Mouse (Mus musculus) kidney, postnatal 36 days (tissue): ENCODE measurements around the gene Soat1.
"Not testable (repeated sequence)": the region's sequence is repeated elsewhere in the genome, so short reads cannot be mapped to it uniquely, and the experiment has no call there.

Source experiments
- DNase-seq, 2 experiments: peaks; one replicate each; pipeline ENCODE4 v3.0.0; 2021 to 2022; ENCODE audit warnings: mixed read lengths in 2 of 2

Soat1 gene

DNA sequence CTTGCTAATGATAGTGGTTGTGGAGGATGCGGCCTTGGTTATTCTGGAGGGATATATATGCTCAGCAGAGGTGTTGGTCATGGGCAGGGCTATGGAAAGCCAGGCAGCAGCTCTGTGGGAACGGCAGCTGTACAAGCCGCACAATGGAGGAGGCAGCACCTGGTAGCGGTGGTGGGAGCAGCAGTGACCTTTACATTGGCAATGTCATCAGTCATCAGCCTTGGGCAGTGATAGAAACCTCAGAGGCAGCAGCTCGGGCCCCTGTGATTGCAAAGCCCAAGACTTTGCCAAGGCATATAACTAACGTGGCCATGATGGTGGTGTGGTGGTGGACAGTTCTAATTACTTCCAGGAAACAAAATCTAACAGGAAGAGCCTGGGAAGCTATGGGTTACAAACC is 50.6 kb downstream of the Soat1 start:
- DNase-seq: no peak

DNA sequence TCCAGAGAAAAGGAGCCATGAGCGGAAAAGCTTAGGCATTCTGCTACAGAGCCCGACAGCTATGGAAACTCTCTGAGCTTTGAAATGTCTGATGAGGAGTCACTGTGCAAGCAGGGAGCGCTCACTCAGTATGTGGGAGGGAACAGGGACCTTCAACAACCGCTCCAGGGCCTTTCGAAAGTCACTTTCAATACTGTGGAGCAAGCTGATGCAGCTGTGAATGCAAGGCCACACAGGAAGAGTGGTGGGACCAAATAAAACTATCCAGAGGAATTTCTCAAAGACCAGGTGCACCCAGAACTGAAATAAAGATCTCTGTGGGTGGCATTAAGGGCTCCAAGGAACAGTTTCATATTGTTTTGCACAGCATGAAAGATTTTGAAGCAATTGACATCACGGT is 51.3 kb downstream of the Soat1 start:
- no peak for DNase-seq

DNA sequence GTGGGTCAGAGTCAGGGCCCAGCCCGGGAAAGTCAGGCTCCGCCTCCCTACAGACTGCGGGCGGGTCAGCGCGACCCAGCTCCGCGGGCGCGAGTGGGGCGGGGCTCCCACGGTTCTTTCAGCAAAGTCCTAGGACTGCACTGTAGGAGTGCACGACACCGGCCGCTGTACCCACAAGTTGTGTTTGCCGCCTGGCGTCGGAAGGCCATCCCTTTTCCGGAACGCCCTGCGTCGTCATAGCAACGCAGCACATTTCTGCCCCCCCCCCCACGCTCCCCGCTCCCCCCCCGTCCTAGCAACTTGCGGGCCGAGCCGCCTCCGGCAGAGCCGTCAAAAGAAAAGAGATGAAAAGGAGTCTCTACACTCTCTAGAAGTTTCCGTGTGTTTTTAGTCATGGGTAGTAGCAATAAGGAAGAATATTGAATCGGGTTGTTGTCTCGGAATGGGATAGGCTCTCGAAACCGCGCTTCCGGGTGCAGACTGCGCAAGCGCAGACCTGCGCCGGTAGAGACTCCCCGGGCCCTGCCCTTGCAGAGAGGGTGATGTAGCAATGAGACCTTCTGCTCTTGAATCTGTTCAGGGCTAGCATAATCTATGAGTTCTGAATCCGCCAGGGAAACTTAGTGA is 53.3 kb downstream of the Soat1 start, which contains the start of gene Axdnd1:
TSS of gene Axdnd1 (minus strand) at position 489 of the 627 bp plus-strand sequence.
- peak; percentile 91 to 94 for DNase-seq

DNA sequence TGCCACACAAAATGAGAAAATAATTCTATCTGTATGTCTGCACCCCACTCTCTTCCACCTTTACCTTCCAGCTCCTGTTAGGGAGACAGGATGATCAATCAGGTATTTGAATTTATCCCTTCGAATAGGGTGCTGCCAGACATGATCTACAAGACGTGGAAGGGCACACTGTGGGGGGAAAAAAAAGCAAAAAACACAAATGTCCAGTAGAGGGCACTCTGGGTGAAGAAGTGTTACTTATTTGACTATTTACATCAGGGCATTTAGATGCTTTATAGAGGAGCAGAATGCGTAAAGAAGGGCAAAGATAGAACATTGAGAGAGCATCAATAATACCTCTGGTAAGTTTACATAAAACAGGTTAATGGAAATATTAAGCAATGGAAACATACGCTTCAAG is 56.0 kb downstream of the Soat1 start:
- peak; percentile 43 to 54 for DNase-seq

DNA sequence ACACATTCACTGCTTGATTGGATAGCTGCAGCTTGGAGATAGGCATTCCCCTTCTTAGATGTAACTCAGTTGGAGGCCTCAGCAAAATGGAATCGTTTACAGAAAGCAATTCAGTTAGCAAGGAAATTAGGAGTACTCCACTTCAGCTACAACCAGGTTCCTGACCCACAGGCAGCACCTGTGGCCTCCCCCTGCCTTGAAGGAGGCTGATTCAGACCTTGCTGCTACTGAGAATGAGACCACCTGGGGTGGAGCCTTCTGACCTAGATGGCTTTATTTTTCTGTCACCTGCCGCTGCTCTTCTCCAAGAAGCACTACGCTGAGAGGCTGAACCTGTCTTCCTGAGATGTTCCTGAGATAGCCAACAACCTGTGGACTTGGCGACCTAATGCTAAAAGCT is 65.6 kb downstream of the Soat1 start:
- no peak for DNase-seq

DNA sequence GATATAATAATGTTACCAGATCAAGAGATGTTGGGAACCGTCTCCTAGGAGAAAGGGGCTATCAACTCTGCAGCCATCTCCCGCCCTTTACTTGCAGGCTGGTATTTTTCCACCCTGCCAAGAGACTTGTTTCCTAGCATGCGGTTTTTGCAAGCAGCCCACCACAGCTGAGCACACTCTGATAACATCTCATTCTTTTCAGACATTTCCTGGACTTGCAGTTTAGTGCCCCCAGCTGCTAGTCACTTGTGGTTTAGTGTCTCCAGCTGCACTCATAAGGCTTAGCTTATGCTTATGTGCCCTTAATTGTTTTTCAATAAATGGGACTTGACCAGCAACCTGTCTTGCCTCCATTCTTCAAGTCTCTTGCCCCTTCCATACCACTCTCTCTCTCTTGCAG is 66.1 kb downstream of the Soat1 start:
- DNase-seq: no peak

DNA sequence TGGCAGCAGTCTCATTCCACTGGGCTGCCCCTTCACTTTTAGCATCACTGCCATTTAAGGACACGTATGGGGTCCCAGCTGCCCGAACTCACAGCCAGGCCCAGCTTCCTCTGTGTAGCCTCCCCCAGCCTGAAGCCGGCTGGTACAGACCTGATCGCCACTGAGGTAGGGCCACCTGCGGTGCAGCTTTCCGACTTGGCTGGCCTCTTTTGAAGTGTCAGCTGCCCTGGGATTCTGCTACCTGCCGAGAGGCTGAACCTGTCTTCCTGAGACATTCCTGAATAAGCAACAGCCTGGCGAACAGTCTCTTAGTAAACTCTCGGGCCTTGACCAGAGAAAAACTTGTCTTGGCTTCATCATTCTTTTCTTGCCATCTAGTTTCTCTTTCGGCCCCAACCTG is 70.9 kb downstream of the Soat1 start:
- no peak for DNase-seq

DNA sequence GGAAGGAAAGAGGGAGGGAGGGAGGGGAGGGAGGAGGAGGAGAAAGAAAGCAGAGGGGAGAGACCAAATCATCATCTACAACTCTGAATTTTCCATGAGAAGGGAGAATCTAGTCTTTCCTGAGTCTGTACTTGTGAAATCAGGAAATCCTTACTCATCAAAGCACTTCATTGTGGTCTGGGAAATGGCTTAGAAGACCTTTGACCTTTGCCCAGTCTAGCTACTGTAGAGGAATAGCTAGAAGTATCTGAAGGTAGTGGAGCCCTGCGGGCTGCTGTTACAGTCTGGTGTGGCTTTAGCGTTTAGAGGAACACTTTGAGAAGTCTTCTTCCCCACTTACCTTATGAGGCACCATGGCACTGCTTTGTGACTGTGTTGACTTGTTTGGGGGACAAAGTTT is 71.6 kb downstream of the Soat1 start:
- peak; percentile 28 to 57 for DNase-seq

DNA sequence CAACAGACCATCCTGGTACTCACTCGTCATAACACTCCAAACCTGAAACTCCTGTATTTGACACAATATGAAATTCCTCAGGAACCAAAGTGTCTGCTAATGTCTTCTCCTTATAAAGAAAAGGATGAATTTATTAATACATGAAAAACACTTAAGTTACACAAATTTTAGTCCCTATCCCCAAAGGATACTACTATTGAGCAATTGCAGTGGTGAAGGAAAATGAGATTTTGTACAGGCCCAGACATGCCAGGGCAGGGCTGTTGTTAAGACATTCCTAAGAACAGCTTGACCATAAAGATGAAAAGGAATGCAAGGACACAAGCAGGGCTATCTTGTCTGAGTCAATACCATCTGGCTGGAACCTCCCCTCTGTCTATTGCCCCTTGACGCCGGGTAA is 74.0 kb downstream of the Soat1 start:
- not testable (repeated sequence) for DNase-seq

DNA sequence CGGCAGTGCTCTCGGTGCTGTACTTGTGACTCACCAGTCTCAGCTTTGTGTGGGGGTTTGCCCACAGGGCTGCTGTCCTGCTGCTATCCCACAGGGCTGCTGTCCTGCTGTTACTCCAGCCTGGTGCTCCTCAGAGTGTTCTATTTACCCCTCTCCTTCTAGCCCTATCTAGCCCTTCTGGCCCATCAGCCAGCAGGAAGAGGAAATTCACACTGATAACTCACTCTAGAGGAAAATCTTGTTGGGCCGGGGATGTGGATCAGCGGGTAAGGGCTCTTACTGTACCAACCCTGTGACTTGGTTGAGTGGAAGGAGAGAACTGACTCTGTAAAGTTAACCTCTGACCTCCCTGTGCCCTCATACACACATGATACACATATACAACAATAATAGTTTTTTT is 81.0 kb downstream of the Soat1 start:
- no peak for DNase-seq

DNA sequence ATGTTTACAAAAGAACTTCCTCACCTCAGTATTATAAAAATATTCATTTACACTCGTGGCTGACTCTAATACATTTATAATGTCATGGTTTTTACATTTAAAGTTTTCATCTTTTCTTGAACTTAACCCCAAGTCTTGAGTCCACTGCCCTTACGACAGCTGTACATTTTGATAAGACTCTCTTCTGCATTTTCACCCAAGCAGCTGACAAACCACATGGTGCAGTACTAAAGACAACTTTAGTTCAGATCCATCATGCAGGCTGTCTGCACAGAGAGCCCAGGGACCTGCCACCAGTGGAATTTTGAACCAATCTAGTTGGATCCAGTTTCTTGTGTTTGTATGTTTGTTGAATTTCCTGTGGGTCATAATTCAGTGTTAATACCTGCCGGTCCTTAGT is 87.3 kb downstream of the Soat1 start:
- no peak for DNase-seq

DNA sequence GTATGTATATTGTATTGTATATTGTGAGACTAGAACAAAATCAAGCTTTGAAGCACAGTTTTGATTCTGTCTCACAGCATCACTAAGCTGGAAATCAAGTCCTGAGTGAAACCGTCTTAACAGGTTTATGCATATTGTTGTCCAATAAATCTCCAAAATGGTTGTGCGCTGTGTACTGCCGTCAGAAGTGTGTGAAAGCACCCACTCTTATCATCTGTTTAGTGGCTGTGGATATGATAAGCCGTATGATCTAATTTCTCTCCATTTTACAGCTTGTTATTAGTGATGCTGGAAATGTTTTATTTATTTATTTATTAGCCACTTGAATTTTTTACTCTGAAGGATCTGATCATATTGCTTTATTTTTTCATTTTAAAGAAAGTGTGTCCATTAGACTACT is 87.9 kb downstream of the Soat1 start:
- no peak for DNase-seq

DNA sequence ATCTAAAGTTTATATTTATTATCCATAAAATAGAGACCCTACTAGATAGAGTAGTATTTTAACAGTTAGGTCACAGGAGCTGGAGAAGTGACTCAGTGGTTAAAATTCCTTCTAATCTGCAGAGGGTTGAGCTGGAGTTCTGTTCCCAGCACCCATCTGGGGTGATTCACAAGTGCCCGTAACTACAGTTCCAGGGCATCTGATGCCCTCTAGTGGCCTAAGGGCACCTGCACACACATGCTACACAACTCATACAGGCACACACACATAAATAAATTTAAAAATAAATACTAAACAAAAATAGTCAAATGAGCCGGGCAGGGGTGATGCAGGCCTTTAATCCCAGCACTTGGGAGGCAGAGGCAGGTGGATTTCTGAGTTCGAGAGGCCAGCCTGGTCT is 92.9 kb downstream of the Soat1 start:
- DNase-seq: no peak
